Mouse (Mus musculus) testis, adult 2 months (tissue): ENCODE data around the gene Pakap. TPM values are rescaled to one million over a fixed set of nuclear protein-coding genes. Genes with fewer than 3 reads are reported as not detected.

Experiments
- H3K27ac ChIP-seq: fragments of 200-500 bp; 2 replicates; pipeline ENCODE4 v1.5.1; 2012; ENCODE audit warnings: low read depth, low read length; ENCODE audit not compliant: control insufficient read depth, insufficient read depth
- H3K27me3 ChIP-seq: fragments of 200-500 bp; 2 replicates; pipeline ENCODE4 v1.6.1; 2012; ENCODE audit warnings: mild to moderate bottlenecking, low read length, moderate library complexity; ENCODE audit not compliant: control insufficient read depth, insufficient read depth
- H3K36me3 ChIP-seq: fragments of 200-500 bp; 2 replicates; pipeline ENCODE4 v1.6.1; 2012; ENCODE audit warnings: mild to moderate bottlenecking, low read length; ENCODE audit not compliant: control insufficient read depth, insufficient read depth
- H3K4me1 ChIP-seq: fragments of 200-500 bp; 2 replicates; pipeline ENCODE4 v1.6.1; 2012; ENCODE audit warnings: low read length; ENCODE audit not compliant: control insufficient read depth, insufficient read depth
- H3K4me3 ChIP-seq: fragments of 200-500 bp; 2 replicates; pipeline ENCODE4 v1.5.1; 2012; ENCODE audit warnings: low read depth, mild to moderate bottlenecking, low read length, moderate library complexity, mixed read lengths; ENCODE audit not compliant: control insufficient read depth
- CTCF ChIP-seq: fragments of 200-500 bp; IDR thresholded peaks from 2 replicates; pipeline ENCODE4 v1.5.1; 2012; ENCODE audit warnings: low read depth, mild to moderate bottlenecking, inconsistent platforms, low read length, moderate library complexity; ENCODE audit not compliant: control insufficient read depth, insufficient read depth, insufficient replicate concordance
- POLR2A ChIP-seq: fragments of 200-500 bp; IDR thresholded peaks from 2 replicates; pipeline ENCODE4 v1.6.1; 2012; ENCODE audit warnings: low read depth, mild to moderate bottlenecking, inconsistent platforms, low read length, moderate library complexity; ENCODE audit not compliant: control insufficient read depth
- polyA plus RNA-seq: library from polyadenylated mRNA; depleted of rRNA; stranded (reverse); fragments of >200 nt; gene quantifications from 2 replicates; pipeline ENCODE4 v1.2.3, GENCODE M21; 2012

Pakap gene
- polyA plus RNA-seq, 1 experiment, result 0.96 TPM

- peaks cover 17% of the 10 kb centered on the region for H3K4me1 ChIP-seq
- H3K27ac ChIP-seq, result no peak overlapping the region
- H3K4me3 ChIP-seq, result no peak overlapping the region
- TF ChIP-seq CTCF (no peak), POLR2A (no peak)
- no peaks in the 10 kb centered on the region for H3K27me3 ChIP-seq
- H3K36me3 ChIP-seq, result no peaks in the 10 kb centered on the region
Measured at GRCm38 (mm10) chr4:57913021-57913420, 345.0 kb downstream of the Pakap start.

GRCm38 (mm10) chr4:57914193-57915190, 346.5 kb downstream of the Pakap start:
- no peaks in the 10 kb centered on the region for H3K36me3 ChIP-seq
- H3K4me3 ChIP-seq, result no peak overlapping the region
- H3K4me1 ChIP-seq, result peaks cover 17% of the 10 kb centered on the region
- no peak for TF ChIP-seq POLR2A
- TF ChIP-seq CTCF, result no peak
- H3K27me3 ChIP-seq, result no peaks in the 10 kb centered on the region
- H3K27ac ChIP-seq, result no peak overlapping the region

- no peaks in the 10 kb centered on the region for H3K36me3 ChIP-seq
- H3K27ac ChIP-seq, result no peak overlapping the region
- peaks cover 17% of the 10 kb centered on the region for H3K4me1 ChIP-seq
- H3K27me3 ChIP-seq, result no peaks in the 10 kb centered on the region
- TF ChIP-seq POLR2A (no peak), CTCF (no peak)
- peak overlapping the region; percentile 24; the same call in 1 of the 2 replicates for H3K4me3 ChIP-seq
Measured at GRCm38 (mm10) chr4:57915216-57915965, 347.4 kb downstream of the Pakap start.

- H3K27ac ChIP-seq, result no peak within 1 kb of the TSS
- no peaks in the 10 kb centered on the region for H3K36me3 ChIP-seq
- H3K4me3 ChIP-seq, result peak within 1 kb of the TSS; percentile 24; the same call in 1 of the 2 replicates
Measured at GRCm38 (mm10) chr4:57916201-57916661, 348.3 kb downstream of the Pakap start, which contains the start of gene D630039A03Rik. TSS of gene D630039A03Rik (minus strand) at chr4:57916297.

GRCm38 (mm10) chr4:57916711-57917110, 348.7 kb downstream of the Pakap start:
- Histone ChIP-seq H3K36me3 (no peaks in the 10 kb centered on the region), H3K27me3 (no peaks in the 10 kb centered on the region), H3K4me1 (peaks cover 17% of the 10 kb centered on the region), H3K27ac (no peak overlapping the region), H3K4me3 (no peak overlapping the region)
- TF ChIP-seq CTCF (no peak), POLR2A (no peak)

More at GRCm38 (mm10) chr4:57916201-57916661, 348.3 kb downstream of the Pakap start, which contains the start of gene D630039A03Rik:
- Histone ChIP-seq H3K4me1 (peaks cover 17% of the 10 kb centered on the region), H3K27me3 (no peaks in the 10 kb centered on the region)
- TF ChIP-seq CTCF (no peak), POLR2A (no peak)

GRCm38 (mm10) chr4:57919494-57920423, 351.8 kb downstream of the Pakap start:
- TF ChIP-seq CTCF (no peak), POLR2A (no peak)
- H3K27ac ChIP-seq, result no peak overlapping the region

More at GRCm38 (mm10) chr4:57919494-57920423, 351.8 kb downstream of the Pakap start:
- Histone ChIP-seq H3K4me3 (no peak overlapping the region), H3K27me3 (no peaks in the 10 kb centered on the region), H3K36me3 (no peaks in the 10 kb centered on the region), H3K4me1 (peaks cover 21% of the 10 kb centered on the region)
